Mouse (Mus musculus) embryonic facial prominence, embryonic 10.5 days (tissue): Measurements from ENCODE around the gene Sf3a1. TPM values are rescaled to one million over a fixed set of nuclear protein-coding genes. Genes with fewer than 3 reads are reported as not detected.
A peak's percentile ranks its signal among the peaks of the same experiment; 100 is the strongest.

Experiments used
- DNase-seq: peaks from one replicate; pipeline ENCODE4 v3.0.0-alpha.2; 2017; ENCODE audit warnings: low spot score
- H3K27ac ChIP-seq: fragments of 300-500 bp; sonication (generic); replicated peaks from 2 replicates; pipeline ENCODE4 v1.5.1; 2016; ENCODE audit warnings: mild to moderate bottlenecking
- H3K27me3 ChIP-seq: fragments of 300-500 bp; sonication (generic); replicated peaks from 2 replicates; pipeline ENCODE4 v1.6.1; 2016; ENCODE audit warnings: low read depth, mild to moderate bottlenecking; ENCODE audit not compliant: poor library complexity, severe bottlenecking
- H3K36me3 ChIP-seq: fragments of 300-500 bp; sonication (generic); replicated peaks from 2 replicates; pipeline ENCODE4 v1.6.1; 2016; ENCODE audit warnings: mild to moderate bottlenecking, moderate library complexity
- H3K4me1 ChIP-seq: fragments of 300-500 bp; sonication (generic); 2 replicates; pipeline ENCODE4 v1.6.1; 2016
- H3K4me3 ChIP-seq: fragments of 300-500 bp; sonication (generic); 2 replicates; pipeline ENCODE4 v1.5.1; 2016; ENCODE audit warnings: mild to moderate bottlenecking, moderate library complexity
- H3K9me3 ChIP-seq: fragments of 300-500 bp; sonication (generic); 2 replicates; pipeline ENCODE4 v1.6.1; 2016; ENCODE audit warnings: mild to moderate bottlenecking
- WGBS: fragments of 180-500 bp; shearing (Covaris S2); methylation state at CpG from one replicate; pipeline ENCODE4 v1.1.7; 2016; 5-methylcytosine and 5-hydroxymethylcytosine counted together
- microRNA-seq: library from miRNA; unstranded; fragments of <30 nt; microRNA quantifications from one replicate; pipeline ENCODE4, GENCODE M21; 2017
- polyA plus RNA-seq: library from polyadenylated mRNA; unstranded; fragments of >200 nt; fragmentation: Nextera tagmentation; extraction: Ambion mirVana; gene quantifications from 2 replicates; pipeline ENCODE4 v1.2.1, GENCODE M21; 2016

Gene Sf3a1
- polyA plus RNA-seq, 1 experiment from 2014 or later, result 102 TPM

DNA sequence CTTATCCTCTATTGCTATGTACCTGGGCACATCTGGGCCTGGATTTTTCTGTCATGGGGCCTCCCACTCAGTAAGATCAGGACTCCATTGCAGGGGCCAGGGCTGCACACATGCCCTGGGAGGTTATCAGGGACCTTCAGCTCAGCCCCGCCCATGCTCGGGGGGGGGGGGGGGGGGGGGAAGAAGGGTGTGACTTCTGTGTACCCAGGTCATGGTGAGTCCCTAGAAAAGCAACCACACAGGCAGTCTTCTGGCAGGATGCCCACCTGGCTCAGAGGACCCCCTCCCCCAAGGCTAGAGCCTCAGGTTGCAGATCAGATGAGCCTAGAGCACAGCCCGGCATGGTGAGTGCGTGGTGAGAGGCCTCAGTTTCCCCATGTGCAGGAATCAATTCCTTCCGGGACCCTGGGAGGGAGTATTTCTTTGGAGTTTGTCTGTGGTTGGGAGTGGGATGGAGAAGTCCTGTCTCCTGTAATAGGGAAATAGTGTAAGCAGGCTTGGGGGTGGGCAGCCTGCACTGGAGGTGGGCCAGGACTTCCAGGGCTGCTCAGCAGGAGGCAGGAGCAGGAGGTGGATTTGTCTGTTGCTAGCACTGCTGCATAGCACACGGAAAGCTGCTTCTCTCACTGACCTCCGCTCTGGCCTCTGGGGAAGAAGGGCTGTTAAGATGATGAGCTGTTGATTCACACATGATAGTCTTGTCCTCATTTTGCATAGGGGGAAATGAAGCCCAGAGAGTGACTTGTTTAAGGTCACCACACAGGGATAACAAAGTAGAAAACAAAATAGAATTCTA, 63.4 kb downstream of the Sf3a1 start:
- H3K27ac ChIP-seq, result no peak overlapping the region
- no peak for DNase-seq
- H3K27me3 ChIP-seq, result peaks cover 37% of the 10 kb centered on the region
- H3K36me3 ChIP-seq, result no peaks in the 10 kb centered on the region
- no peaks in the 10 kb centered on the region for H3K9me3 ChIP-seq
- peaks cover 17% of the 10 kb centered on the region for H3K4me1 ChIP-seq
- WGBS, result 21% methylated on average over 7 of the region's 7 CpGs
- no peak overlapping the region for H3K4me3 ChIP-seq

- Histone ChIP-seq H3K4me1 (peaks cover 16% of the 10 kb centered on the region), H3K27ac (no peak overlapping the region), H3K36me3 (no peaks in the 10 kb centered on the region), H3K9me3 (no peaks in the 10 kb centered on the region), H3K27me3 (peaks cover 31% of the 10 kb centered on the region), H3K4me3 (no peak overlapping the region)
- no peak for DNase-seq
- 35% methylated on average over 2 of the region's 2 CpGs for WGBS
These were observed 64.1 kb downstream of the Sf3a1 start for GRCm38 (mm10) chr11:4224223-4224622.

- Histone ChIP-seq H3K4me3 (no peak overlapping the region), H3K4me1 (peaks cover 12% of the 10 kb centered on the region), H3K27ac (no peak overlapping the region), H3K9me3 (no peaks in the 10 kb centered on the region), H3K27me3 (0 out of 2 replicates have a peak, but pooled peaks cover 6% of the 10 kb centered on the region), H3K36me3 (no peaks in the 10 kb centered on the region)
- DNase-seq, result no peak
- 87% methylated on average over 5 of the region's 5 CpGs for WGBS
These were observed 66.6 kb downstream of the Sf3a1 start for GRCm38 (mm10) chr11:4226569-4227325.

GRCm38 (mm10) chr11:4228463-4228862, 68.3 kb downstream of the Sf3a1 start:
- Histone ChIP-seq H3K27ac (no peak overlapping the region), H3K4me1 (peaks cover 12% of the 10 kb centered on the region), H3K27me3 (0 out of 2 replicates have a peak, but pooled peaks cover 4% of the 10 kb centered on the region), H3K36me3 (no peaks in the 10 kb centered on the region), H3K4me3 (no peak overlapping the region), H3K9me3 (no peaks in the 10 kb centered on the region)
- no peak for DNase-seq
- 55% methylated on average over 8 of the region's 8 CpGs for WGBS

- 66% methylated on average over 4 of the region's 4 CpGs for WGBS
- DNase-seq, result no peak
- H3K4me3 ChIP-seq, result no peak overlapping the region
- H3K27me3 ChIP-seq, result 0 out of 2 replicates have a peak, but pooled peaks cover 3% of the 10 kb centered on the region
- H3K4me1 ChIP-seq, result peaks cover 12% of the 10 kb centered on the region
- no peak overlapping the region for H3K27ac ChIP-seq
- H3K36me3 ChIP-seq, result no peaks in the 10 kb centered on the region
- H3K9me3 ChIP-seq, result no peaks in the 10 kb centered on the region
These were observed 69.7 kb downstream of the Sf3a1 start for GRCm38 (mm10) chr11:4229841-4230240.

DNA sequence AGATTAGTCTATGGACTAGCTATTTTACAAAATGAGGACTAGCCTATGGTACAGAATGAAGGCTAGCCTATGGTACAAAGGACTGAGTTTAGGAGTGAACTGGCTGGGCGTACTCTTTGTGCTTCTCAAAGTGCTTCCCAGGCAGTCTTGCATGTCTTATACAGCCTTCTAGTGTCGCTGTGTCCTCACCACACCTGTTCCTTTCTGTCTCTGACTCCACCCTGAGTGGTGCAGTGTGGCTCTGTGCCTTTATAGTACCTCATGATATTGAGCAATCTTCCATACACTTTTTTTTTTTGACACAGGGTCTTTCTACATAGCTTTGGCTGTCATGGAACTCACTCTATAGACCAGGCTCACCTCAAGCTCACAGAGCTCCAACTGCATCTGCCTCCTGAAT, 71.3 kb downstream of the Sf3a1 start:
- DNase-seq, result no peak
- Histone ChIP-seq H3K36me3 (no peaks in the 10 kb centered on the region), H3K9me3 (no peaks in the 10 kb centered on the region), H3K4me1 (peaks cover 12% of the 10 kb centered on the region), H3K27ac (no peak overlapping the region), H3K27me3 (no peaks in the 10 kb centered on the region), H3K4me3 (no peak overlapping the region)
- 88% methylated on average over 2 of the region's 2 CpGs for WGBS

Small RNAs within 50 kb of the gene (microRNA-seq; reads per million reads assigned to microRNA genes)
- 5.8 reads per million, percentile 15 among the genes with 10 or more reads in this experiment for gene Mir3060

Other genes with a start within 250 kb of the Sf3a1 start
- 3.1 and 3.5 TPM in 2 replicates for gene Slc35e4, start 245.7 kb upstream of the Sf3a1 start, polyA plus RNA-seq
- 23.7 and 23.9 TPM in 2 replicates for gene Tcn2, start 228.2 kb upstream of the Sf3a1 start, polyA plus RNA-seq
- gene Pes1, start 196.4 kb upstream of the Sf3a1 start, polyA plus RNA-seq, result 108 and 119 TPM in 2 replicates
- 0.37 and 0.52 TPM in 2 replicates for gene 4930556J24Rik, start 183.6 kb upstream of the Sf3a1 start, polyA plus RNA-seq
- gene Gal3st1, start 176.7 kb upstream of the Sf3a1 start, polyA plus RNA-seq, result 0.55 and 0.58 TPM in 2 replicates
- gene Sec14l4, start 128.9 kb upstream of the Sf3a1 start, polyA plus RNA-seq, result 0.29 TPM in 1 of 2 replicates, not detected in the other
- gene Sec14l3, start 95.5 kb upstream of the Sf3a1 start, polyA plus RNA-seq, result not detected in 2 replicates
- gene Mtfp1, start 64.9 kb upstream of the Sf3a1 start, polyA plus RNA-seq, result 14.6 and 15.6 TPM in 2 replicates
- 1.7 and 2.0 TPM in 2 replicates for gene Sec14l2, start 36.9 kb upstream of the Sf3a1 start, polyA plus RNA-seq
- gene Rnf215, start 25.1 kb upstream of the Sf3a1 start, polyA plus RNA-seq, result 21.2 and 22.8 TPM in 2 replicates
- gene Ccdc157, start 57 bp upstream of the Sf3a1 start, polyA plus RNA-seq, result 7.2 and 8.0 TPM in 2 replicates
- 27.4 and 31.0 TPM in 2 replicates for gene Tbc1d10a, start 26.4 kb downstream of the Sf3a1 start, polyA plus RNA-seq
- 2.2 and 2.4 TPM in 2 replicates for gene Castor1, start 57.9 kb downstream of the Sf3a1 start, polyA plus RNA-seq
- gene Osm, start 76.1 kb downstream of the Sf3a1 start, polyA plus RNA-seq, result not detected in 2 replicates
- 0.09 and 0.36 TPM in 2 replicates for gene Lif, start 97.2 kb downstream of the Sf3a1 start, polyA plus RNA-seq